Mouse (Mus musculus) 3T3-L1 (cell line): ENCODE results near the gene Esm1.
A peak's percentile ranks its signal among the peaks of the same experiment; 100 is the strongest.
"Not testable (repeated sequence)": the region's sequence is repeated elsewhere in the genome, so short reads cannot be mapped to it uniquely, and the experiment has no call there.

Source experiments
- DNase-seq: peaks from one replicate; pipeline ENCODE4 v3.0.0-alpha.2; 2015; ENCODE audit warnings: low read depth, low spot score

The Esm1 gene

DNA sequence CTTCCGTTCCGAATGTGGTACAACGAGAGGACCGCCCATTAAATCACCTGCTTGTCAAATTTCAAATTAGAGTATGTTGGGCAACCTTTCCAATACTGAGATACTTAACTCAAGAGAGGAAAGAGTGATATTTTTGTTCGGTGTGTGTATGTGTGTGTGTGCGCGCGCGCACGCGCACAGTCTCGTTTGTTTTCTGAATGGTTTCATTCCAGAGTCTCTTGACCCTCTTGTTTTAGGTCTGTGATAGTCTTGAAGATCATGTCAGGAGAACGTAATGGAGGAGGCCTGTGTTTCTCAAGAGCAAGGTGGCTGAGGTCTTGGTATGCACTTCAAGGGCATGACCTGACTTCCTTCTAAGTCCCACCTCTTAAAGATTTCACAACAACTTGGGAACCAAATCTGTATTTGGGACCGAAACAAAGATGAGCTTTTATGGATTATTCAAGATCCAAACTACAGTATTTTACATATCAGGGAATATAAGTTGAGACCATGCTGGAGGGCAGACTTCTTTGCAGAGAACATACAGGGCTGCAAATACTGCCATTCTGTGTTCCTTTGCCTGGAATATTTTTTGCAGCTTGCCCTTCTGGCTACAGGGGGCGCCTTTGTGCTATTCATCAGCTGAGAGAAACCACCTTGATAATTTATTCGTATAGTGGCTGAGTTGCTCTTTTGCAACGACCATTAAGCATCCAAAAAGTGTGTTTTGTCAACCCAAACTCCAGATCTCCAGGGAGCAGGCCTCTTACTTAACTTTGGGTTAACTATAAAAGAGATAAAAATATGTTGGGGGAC, 18.4 kb downstream of the Esm1 start:
- no peak for DNase-seq

DNA sequence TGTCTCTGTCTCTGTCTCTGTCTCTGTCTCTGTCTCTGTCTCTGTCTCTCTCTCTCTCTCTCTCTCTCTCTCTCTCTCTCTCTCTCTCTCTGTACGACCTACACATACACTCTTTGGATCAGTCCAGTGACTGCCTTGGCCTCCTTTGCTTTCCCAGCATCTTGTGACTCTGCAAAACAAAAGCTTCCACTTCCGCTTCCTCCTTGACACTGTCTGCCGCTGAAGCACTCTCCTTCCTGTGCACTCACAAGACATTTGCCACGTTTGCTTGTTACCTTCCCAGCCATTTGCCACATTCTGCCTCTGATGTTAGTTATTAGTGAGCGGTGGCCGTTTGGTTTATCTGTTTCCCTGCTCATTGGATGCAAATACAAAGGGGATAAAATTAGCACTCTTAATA, 32.7 kb downstream of the Esm1 start:
- DNase-seq, result no peak

DNA sequence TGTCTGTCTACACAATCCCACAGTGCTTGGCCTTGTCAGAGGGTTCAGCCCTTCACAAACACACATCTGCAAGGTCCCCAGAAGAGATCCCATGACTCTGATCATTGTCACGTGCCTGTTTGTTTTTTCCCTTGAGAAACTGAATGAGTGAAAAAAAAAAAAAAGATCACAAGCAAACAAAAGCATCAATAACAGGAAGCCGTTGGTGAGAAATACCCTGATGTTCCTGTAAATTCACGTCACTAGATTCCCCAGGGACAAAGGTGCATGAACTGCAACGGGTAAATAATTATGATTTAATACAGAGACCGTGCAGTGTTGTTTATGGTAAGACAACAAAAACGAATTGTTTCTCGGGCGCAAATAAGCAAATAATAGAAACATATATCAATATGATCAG, 35.6 kb downstream of the Esm1 start:
- no peak for DNase-seq

- DNase-seq, result not testable (repeated sequence)
Observed at GRCm38 (mm10) chr13:113252580-113252979, 43.1 kb downstream of the Esm1 start.

DNA sequence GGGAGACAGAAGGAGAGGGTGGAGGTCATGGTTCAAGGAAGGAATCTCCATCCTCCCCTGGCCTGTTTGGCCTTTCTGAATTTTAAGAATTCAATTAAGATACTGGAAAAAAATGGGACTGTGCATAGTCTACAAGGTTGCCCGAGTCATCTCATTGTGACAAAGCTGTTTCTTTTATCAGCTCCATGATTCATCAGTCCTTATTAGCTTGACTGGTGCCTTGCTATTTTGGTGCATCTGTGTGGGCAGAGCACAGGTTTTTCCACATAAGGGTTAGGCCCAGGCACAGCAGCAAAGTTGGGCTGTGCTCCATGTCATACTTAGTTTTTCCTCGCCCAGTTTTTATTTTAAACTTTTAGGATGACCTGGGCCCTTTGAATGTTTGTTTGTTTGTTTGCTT, 47.3 kb downstream of the Esm1 start:
- no peak for DNase-seq

GRCm38 (mm10) chr13:113257190-113257589, 47.7 kb downstream of the Esm1 start:
- no peak for DNase-seq

DNA sequence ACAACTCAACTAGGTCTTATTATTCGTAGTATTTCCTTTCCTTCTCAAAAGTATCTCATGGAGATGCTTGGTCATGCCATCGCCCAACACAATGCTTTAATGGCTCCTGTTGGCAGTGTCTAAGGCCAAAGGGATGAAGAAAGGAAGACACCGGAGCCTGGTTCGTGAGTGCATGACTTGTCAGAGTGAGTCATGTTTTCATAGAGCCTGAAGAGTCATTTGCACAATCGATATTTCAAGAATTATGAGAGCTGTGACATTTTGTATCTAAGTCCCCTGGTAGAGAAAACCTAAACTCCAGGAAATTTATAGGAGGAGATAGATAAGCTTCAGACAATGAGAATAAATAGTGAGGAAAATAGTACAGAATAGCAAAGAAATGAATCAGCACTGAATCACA, 49.8 kb downstream of the Esm1 start:
- peak; percentile 15 for DNase-seq

GRCm38 (mm10) chr13:113262822-113263221, 53.4 kb downstream of the Esm1 start:
- DNase-seq, result peak; percentile 44

DNA sequence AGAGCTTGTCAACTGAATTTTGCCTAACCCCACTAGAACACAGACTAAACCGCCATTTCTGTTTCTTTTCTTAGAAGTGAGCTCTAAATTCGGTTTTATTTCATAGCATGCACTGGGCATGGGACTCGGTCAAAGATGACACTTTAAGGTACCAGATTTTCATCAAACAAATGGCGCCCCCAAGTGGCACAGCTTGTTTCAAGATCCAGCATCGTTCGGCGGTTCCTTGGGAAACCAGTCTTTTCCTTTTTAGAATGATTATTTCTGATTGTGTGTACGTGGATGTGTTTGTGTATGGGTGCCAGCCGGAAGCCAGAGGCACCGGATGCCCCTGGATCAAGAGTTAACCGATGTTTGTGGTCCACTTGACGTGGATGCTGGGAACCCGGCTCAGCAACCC, 55.8 kb downstream of the Esm1 start:
- peak; percentile 81 for DNase-seq

DNA sequence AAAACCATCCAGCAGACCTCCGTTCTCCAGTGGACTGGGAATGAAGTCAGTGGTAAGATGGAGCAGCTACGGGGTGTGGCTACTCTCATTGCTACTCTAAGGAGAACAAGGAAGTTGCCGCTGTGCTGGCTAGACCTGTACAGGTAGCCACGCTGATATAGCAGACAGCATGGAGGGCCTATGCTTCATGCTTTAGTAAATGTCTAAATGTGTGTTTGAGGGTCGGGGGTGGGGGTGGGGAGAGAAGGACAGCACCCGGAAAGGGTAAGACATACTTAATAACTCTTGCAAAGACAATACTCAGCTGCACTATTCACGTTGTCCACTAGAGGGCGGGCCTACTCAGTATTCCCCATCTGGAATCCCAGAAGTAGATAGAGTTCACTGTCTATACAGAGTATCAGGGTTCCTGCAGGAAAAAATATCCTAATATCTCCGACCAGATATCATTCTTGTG, 57.1 kb downstream of the Esm1 start:
- peak; percentile 89 for DNase-seq

DNA sequence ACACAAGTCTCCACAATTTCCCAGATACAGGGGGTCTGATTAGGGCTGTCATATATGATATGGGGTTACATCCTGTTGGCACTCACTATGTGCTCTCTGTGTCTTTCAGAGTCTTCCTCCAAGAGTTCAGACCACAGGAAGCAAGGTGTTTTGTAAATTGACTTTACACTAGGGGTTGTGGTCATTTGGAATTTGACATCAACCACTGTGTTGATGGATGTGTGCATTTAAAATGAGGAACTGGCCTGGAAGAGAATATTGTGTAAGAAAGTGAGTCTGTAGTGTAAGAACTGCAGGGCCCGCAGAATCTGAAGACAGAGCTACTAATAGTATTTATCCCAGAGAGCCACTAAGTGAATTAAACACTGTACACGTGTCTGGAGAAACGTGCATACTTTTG, 57.7 kb downstream of the Esm1 start:
- DNase-seq, result peak; percentile 20
